Mouse (Mus musculus): ENCODE measurements around the gene Gm17334. TPM values are rescaled to one million over a fixed set of nuclear protein-coding genes. Genes with fewer than 3 reads are reported as not detected.

Gene Gm17334
- polyA plus RNA-seq, 1 experiment from 2014 or later = 0.13 TPM

DNA sequence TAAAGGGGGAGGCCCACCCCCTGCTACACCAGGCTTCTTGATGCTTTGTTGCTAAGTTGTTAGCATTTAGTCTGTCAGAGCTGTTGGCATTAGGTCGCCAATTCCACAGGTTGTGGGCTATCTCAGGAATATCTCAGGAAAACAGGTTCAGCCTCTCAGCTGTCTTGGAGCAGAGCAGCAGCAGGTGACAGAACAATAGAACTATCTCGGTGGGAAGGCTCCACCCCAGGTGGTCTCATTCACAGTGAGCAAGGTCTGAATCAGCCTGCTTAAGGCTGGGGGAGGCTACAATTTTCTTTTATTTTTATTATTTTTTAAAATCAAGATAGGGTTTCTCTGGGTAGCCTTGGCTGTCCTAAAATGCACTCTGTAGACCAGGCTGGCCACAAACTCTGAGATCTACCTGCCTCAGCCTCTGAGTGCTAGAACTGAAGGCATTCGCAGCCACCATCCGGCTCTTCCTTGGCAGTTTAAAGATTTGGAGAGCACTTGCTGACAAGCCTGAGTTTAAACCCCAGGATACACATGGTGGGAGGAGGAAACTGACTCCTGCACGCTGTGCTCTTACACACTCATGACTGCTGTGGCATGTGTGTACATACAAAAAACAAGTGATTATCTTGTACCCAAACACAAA, 23.2 kb downstream of the Gm17334 start:
- ATAC-seq = no peak
- Histone ChIP-seq H3K4me1 (no peaks in the 10 kb centered on the region), H3K9me3 (replicated peaks) (no peaks in the 10 kb centered on the region), H3K27ac (no peak overlapping the region), H3K36me3 (no peaks in the 10 kb centered on the region), H3K27me3 (replicated peaks) (no peaks in the 10 kb centered on the region), H3K4me2 (no peak overlapping the region), H3K9ac (no peak overlapping the region), H3K4me3 (no peak overlapping the region)
- 52% methylated on average over 5 of the region's 5 CpGs for WGBS (ENCODE audit: insufficient replicate concordance)

DNA sequence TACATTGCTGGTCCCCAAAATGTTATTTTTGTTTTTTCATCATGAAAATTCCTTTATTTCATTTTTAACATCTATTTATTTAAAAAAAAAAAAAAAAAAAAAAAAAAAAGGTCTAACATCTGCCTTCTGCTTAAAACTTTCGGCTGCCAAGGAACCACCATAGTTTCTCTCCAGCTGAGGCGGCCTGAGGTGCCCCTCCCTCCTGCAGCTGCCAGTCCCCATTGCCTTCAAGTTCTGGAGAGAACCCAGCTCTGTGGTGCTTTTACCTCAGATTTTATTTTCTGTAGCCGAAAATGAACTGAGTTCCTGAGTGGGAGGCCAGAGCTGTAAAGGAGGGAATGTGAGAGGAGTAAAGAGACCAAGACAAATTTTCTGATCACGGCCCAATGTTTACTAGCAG, 23.7 kb downstream of the Gm17334 start:
- WGBS (ENCODE audit: insufficient replicate concordance) = 63% methylated on average over 4 of the region's 4 CpGs
- no peaks in the 10 kb centered on the region for H3K36me3 ChIP-seq
- ATAC-seq = no peak

DNA sequence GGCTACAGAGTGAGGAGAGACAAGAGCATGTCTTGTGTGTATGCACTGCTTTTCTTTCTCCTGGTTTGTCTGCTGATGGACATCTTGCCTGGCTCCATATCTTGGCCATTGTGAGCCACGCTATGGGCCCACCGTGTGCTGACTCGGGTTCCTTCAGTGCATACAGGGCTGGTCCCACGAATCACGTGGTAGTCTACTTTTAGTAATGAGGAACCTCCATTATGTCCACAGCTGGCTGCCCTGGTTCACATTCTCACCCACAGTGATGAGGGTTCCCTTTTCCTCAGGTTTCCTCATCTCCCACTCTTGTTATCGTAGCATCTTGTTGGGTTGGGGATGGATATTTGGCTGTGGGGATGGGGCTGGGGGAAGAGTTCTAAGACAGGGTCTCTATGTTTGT, 24.4 kb downstream of the Gm17334 start:
- ATAC-seq = no peak
- 40% methylated on average over 6 of the region's 6 CpGs for WGBS (ENCODE audit: insufficient replicate concordance)
- no peak overlapping the region for H3K9ac ChIP-seq
- H3K4me2 ChIP-seq = no peak overlapping the region
- H3K9me3 ChIP-seq (replicated peaks) = no peaks in the 10 kb centered on the region
- no peaks in the 10 kb centered on the region for H3K36me3 ChIP-seq
- no peak overlapping the region for H3K4me3 ChIP-seq
- H3K4me1 ChIP-seq = no peaks in the 10 kb centered on the region
- H3K27ac ChIP-seq = no peak overlapping the region
- H3K27me3 ChIP-seq (replicated peaks) = no peaks in the 10 kb centered on the region

More for the DNA sequence above, 23.7 kb downstream of the Gm17334 start:
- H3K4me1 ChIP-seq = no peaks in the 10 kb centered on the region
- H3K9me3 ChIP-seq (replicated peaks) = no peaks in the 10 kb centered on the region
- no peak overlapping the region for H3K9ac ChIP-seq
- H3K4me3 ChIP-seq = no peak overlapping the region
- H3K4me2 ChIP-seq = no peak overlapping the region
- no peaks in the 10 kb centered on the region for H3K27me3 ChIP-seq (replicated peaks)
- no peak overlapping the region for H3K27ac ChIP-seq

DNA sequence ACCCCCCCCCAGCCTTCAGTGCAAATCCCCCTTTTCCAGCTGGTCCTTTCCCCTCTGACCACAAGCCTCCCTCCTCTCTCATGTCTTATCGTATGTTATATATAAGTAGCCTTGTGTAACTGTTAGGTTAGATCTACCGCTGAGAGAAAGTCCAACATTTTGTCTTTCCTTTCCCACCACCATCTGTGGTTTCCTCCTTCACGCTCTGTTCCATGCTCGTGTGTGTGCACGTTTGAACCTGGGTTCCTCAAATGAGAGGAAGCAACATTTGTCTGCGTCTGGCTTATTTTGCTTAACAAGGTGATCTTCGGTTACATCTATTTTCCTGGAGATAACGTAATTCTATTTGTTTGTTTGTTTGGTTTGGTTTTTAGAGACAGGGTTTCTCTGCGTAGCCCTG, 25.0 kb downstream of the Gm17334 start:
- WGBS (ENCODE audit: insufficient replicate concordance) = 47% methylated on average over 9 of the region's 9 CpGs
- no peak for ATAC-seq

DNA sequence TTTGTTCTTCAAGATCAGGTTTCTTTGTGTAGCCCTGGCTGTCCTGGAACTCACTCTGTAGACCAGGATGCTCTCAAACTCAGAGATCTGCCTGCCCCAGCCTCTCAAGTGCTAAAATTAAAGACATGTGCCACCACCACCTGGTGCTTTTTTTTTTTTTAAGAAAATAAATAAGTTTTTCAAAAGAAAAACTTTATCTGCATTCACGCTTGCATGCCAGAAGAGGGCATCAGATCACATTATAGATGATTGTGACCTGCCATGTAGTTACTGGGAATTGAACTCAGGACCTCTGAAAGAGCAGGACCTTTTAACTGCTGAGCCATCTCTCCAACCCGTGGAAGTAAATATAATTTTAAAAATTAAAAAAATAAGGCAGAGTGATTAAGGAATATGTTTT, 27.7 kb downstream of the Gm17334 start:
- no peaks in the 10 kb centered on the region for H3K9me3 ChIP-seq (replicated peaks)
- H3K36me3 ChIP-seq = no peaks in the 10 kb centered on the region
- no peak overlapping the region for H3K9ac ChIP-seq
- no peak for ATAC-seq
- H3K27ac ChIP-seq = no peak overlapping the region
- H3K4me2 ChIP-seq = no peak overlapping the region
- H3K4me1 ChIP-seq = no peaks in the 10 kb centered on the region
- no peaks in the 10 kb centered on the region for H3K27me3 ChIP-seq (replicated peaks)
- H3K4me3 ChIP-seq = no peak overlapping the region
- WGBS (ENCODE audit: insufficient replicate concordance) = 59% methylated on average over 2 of the region's 2 CpGs

More for the DNA sequence above, 25.0 kb downstream of the Gm17334 start:
- no peak overlapping the region for H3K4me2 ChIP-seq
- H3K27ac ChIP-seq = no peak overlapping the region
- H3K27me3 ChIP-seq (replicated peaks) = no peaks in the 10 kb centered on the region
- H3K4me1 ChIP-seq = no peaks in the 10 kb centered on the region
- H3K36me3 ChIP-seq = no peaks in the 10 kb centered on the region
- no peak overlapping the region for H3K9ac ChIP-seq
- H3K9me3 ChIP-seq (replicated peaks) = no peaks in the 10 kb centered on the region
- no peak overlapping the region for H3K4me3 ChIP-seq

DNA sequence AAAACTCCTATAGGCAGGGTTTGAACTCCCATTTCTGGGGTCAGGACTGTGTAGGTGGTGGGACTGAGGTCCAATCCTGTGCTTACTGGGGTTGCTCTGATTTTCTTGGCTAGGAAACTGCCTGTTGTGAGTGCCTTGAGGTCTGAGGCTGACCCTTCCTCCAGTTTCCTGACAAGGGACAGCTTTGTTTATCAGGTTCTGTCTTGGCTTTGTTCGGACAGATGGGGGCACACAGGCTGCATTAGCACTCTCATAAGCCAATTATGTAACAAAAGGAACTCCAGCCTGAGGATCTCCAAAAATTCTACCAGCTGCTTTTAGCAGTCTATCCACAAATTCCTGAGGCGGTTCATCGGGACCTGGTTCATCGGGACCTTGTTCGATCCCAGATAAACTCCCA, 30.6 kb downstream of the Gm17334 start:
- WGBS (ENCODE audit: insufficient replicate concordance) = 37% methylated on average over 5 of the region's 5 CpGs
- no peak overlapping the region for H3K4me3 ChIP-seq
- H3K9ac ChIP-seq = no peak overlapping the region
- no peaks in the 10 kb centered on the region for H3K9me3 ChIP-seq (replicated peaks)
- H3K27ac ChIP-seq = no peak overlapping the region
- no peak for ATAC-seq
- no peaks in the 10 kb centered on the region for H3K4me1 ChIP-seq
- no peaks in the 10 kb centered on the region for H3K36me3 ChIP-seq
- H3K27me3 ChIP-seq (replicated peaks) = no peaks in the 10 kb centered on the region
- no peak overlapping the region for H3K4me2 ChIP-seq

DNA sequence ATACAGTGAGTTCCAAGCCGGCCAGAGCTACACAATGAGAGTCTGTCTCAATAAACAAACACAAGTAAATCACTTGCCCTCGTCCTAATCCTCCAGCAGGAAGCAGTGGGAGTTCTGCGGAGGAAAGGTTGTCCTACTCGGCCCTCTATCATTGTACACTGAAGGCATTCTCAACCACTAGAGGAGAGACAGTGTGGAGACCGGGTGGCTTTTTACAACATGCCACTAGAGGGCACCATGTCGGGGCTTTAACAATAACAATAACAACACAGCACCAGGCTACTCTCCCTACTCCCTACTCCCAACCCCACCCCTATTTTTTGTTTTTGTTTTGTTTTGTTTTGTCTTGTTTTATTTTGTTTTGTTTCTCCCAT, 35.4 kb downstream of the Gm17334 start:
- no peak overlapping the region for H3K4me3 ChIP-seq
- H3K9ac ChIP-seq = no peak overlapping the region
- no peak overlapping the region for H3K27ac ChIP-seq
- H3K4me2 ChIP-seq = no peak overlapping the region
- H3K4me1 ChIP-seq = 0 out of 2 replicates have a peak, but pooled peaks cover 7% of the 10 kb centered on the region
- ATAC-seq = peak; percentile 67
- H3K27me3 ChIP-seq (replicated peaks) = no peaks in the 10 kb centered on the region
- H3K36me3 ChIP-seq = no peaks in the 10 kb centered on the region
- 28% methylated on average over 6 of the region's 6 CpGs for WGBS (ENCODE audit: insufficient replicate concordance)
- no peaks in the 10 kb centered on the region for H3K9me3 ChIP-seq (replicated peaks)

DNA sequence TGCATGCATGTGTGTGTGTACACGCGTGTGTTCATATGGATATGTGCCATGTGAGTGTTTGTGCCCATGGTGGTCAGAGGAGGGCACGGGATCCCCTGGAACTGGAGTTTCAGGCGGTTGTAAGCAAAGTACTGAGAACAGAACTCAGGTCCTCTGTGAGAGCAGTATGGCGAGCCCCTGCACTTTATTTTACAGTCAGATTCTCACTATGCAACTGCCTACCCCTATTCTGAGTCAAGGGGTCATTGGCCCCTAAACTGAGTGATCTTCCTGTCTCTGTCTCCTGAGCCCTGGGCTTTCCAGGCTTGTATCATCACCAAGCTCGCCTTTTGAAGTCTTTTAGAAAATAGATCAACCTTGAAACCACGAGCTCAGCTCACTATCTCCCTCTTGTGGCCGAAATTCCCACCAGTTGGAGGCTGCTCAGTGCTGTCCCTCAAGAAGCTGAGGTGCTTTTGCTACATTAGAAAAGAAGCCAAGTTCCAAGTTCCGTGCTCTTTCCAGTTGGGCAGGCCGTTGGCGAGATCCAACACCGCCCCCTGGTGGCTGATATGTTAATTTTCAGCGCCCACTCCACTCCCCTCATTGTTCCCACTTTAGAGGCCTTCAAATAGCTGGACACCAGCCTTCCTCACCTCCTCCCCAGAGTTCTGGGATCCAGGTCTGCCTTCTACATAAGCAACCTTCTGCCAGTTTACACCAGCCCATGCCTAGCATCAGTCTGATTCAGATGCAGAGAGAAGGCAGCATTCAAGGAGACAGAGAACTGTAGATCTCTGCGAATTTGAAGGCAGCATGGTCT, 36.0 kb downstream of the Gm17334 start:
- Histone ChIP-seq H3K4me2 (no peak overlapping the region), H3K9ac (no peak overlapping the region), H3K4me1 (0 out of 2 replicates have a peak, but pooled peaks cover 7% of the 10 kb centered on the region), H3K4me3 (no peak overlapping the region), H3K27ac (no peak overlapping the region), H3K9me3 (replicated peaks) (no peaks in the 10 kb centered on the region), H3K36me3 (no peaks in the 10 kb centered on the region), H3K27me3 (replicated peaks) (no peaks in the 10 kb centered on the region)
- ATAC-seq = peak; percentile 65; the same call in 1 of the 2 replicates
- WGBS (ENCODE audit: insufficient replicate concordance) = 40% methylated on average over 14 of the region's 14 CpGs

DNA sequence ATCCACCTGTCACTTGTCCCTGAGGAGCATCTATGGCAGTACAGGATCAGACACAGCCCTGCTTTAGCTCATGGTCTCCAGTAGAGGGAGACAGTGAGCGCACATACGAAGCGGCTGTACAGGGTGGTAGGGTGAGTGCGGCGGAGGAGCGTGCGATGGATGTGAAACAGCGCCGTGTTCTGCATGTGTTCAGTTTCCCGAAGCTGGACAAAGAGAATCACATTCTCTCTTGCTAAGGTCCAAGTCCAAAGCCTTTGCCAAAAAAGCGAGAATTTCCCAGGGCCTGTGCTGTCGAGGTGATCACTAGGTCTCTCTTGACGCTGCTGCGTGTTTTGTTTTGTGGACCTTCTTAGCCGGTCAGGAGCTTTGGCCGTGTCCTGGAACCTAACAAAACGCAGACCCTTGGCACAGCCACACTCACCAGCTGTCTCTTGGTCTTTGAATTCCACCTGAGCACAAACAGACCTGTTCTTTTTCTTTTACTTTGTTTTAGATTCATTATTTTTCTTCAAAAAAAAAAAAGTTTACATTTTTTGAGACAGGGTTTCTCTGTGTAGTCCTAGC, 37.2 kb downstream of the Gm17334 start:
- H3K9me3 ChIP-seq (replicated peaks) = no peaks in the 10 kb centered on the region
- 26% methylated on average over 17 of the region's 17 CpGs for WGBS (ENCODE audit: insufficient replicate concordance)
- H3K4me1 ChIP-seq = 0 out of 2 replicates have a peak, but pooled peaks cover 7% of the 10 kb centered on the region
- H3K36me3 ChIP-seq = no peaks in the 10 kb centered on the region
- peak overlapping the region; percentile 33 for H3K4me3 ChIP-seq
- no peaks in the 10 kb centered on the region for H3K27me3 ChIP-seq (replicated peaks)
- peak overlapping the region; percentile 66 for H3K4me2 ChIP-seq
- H3K27ac ChIP-seq = no peak overlapping the region
- no peak overlapping the region for H3K9ac ChIP-seq
- peak; percentile 77; the same call in 1 of the 2 replicates for ATAC-seq

DNA sequence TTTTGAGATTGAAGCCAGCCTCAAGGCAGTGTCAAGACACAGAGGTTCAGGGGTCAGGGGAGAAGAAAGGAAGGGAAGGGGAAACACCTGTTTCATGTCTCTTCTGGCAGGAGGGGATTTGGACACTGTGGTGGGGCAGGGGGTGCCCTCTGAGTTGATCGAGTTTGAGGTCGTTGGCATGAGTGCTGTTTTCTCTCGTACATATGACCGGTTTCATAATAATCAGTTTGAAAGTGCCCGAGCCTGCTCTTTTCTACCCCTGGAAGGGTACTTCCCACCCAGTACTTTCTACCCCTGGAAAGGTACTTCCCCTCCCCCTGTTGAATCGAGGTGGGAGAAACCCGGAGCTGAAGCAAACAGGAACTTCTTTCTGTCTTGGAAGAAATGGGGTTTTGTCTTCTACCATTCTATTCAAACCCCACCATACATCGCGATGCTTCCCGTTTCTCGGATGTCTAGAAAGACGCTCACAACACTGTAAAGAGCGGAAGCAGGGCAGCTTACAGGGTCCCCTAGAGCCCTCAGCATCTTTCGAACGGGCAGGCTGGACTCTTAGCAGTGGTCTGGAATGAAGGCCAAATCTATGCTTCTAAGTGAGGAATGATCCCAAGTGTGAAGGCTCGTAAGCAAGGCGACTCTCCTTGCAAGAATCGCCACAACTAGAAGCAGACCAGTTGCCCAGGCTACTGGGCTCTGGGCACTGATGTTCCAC, 37.9 kb downstream of the Gm17334 start:
- 52% methylated on average over 18 of the region's 18 CpGs for WGBS (ENCODE audit: insufficient replicate concordance)
- Histone ChIP-seq H3K27ac (no peak overlapping the region), H3K9me3 (replicated peaks) (no peaks in the 10 kb centered on the region), H3K4me3 (no peak overlapping the region), H3K27me3 (replicated peaks) (no peaks in the 10 kb centered on the region), H3K4me1 (0 out of 2 replicates have a peak, but pooled peaks cover 7% of the 10 kb centered on the region), H3K9ac (no peak overlapping the region), H3K4me2 (peak overlapping the region; percentile 66), H3K36me3 (no peaks in the 10 kb centered on the region)
- no peak for ATAC-seq

DNA sequence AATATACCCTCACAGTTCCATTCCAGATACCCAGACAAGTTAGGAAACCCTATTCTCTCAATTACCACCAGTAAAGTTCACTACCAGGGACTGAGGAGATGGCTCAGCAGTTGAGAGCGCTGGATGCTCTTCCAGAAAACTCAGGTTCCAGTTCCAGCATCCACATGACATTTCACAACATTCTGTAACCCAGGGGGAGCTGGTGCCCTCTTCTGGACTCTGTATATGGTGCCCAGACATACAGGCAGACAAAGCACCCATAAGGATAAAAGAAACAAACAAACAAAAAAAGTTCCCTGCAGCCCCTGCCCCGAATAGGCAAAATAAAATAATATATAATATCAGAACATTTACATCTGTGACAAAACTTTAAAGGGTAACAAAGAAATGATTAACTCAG, 38.6 kb downstream of the Gm17334 start:
- no peaks in the 10 kb centered on the region for H3K27me3 ChIP-seq (replicated peaks)
- H3K36me3 ChIP-seq = no peaks in the 10 kb centered on the region
- WGBS (ENCODE audit: insufficient replicate concordance) = 57% methylated on average over 2 of the region's 2 CpGs
- H3K4me2 ChIP-seq = no peak overlapping the region
- H3K9ac ChIP-seq = no peak overlapping the region
- no peak overlapping the region for H3K4me3 ChIP-seq
- 0 out of 2 replicates have a peak, but pooled peaks cover 7% of the 10 kb centered on the region for H3K4me1 ChIP-seq
- ATAC-seq = no peak
- H3K9me3 ChIP-seq (replicated peaks) = no peaks in the 10 kb centered on the region
- no peak overlapping the region for H3K27ac ChIP-seq

DNA sequence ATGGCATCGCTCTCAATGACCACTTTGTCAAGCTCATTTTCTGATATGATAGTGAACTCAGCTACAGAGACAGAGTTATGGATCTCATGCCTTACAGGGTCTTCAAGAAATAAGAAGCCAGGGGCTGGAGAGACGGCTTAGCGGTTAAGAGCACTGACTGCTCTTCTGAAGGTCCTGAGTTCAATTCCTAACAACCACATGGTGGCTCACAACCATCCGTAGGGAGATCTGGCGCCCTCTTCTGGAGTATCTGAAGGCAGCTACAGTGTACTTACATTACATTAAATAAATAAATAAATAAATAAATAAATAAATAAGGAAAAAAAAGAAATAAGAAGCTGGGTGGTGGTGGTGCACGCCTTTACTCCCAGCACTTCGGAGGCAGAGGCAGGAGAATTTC, 39.2 kb downstream of the Gm17334 start:
- 71% methylated on average over 7 of the region's 7 CpGs for WGBS (ENCODE audit: insufficient replicate concordance)
- H3K9me3 ChIP-seq (replicated peaks) = no peaks in the 10 kb centered on the region
- no peaks in the 10 kb centered on the region for H3K27me3 ChIP-seq (replicated peaks)
- H3K4me3 ChIP-seq = no peak overlapping the region
- H3K36me3 ChIP-seq = no peaks in the 10 kb centered on the region
- H3K27ac ChIP-seq = no peak overlapping the region
- H3K4me2 ChIP-seq = no peak overlapping the region
- 0 out of 2 replicates have a peak, but pooled peaks cover 7% of the 10 kb centered on the region for H3K4me1 ChIP-seq
- no peak overlapping the region for H3K9ac ChIP-seq
- ATAC-seq = no peak

Measured in liver, embryonic 12.5 days (tissue).